Mouse (Mus musculus) cerebellum, adult 9-10 months (tissue): ENCODE data around the gene Ppp1r9a.
A peak's percentile ranks its signal among the peaks of the same experiment; 100 is the strongest.
"Not testable (repeated sequence)": the region's sequence is repeated elsewhere in the genome, so short reads cannot be mapped to it uniquely, and the experiment has no call there.

Source experiments
- DNase-seq: peaks from one replicate; pipeline ENCODE4 v3.0.0; 2022

The Ppp1r9a gene

GRCm38 (mm10) chr6:4902674-4903324, at the start of gene Ppp1r9a:
Gene Ppp1r9a (plus strand): TSS chr6:4902917.
- peak; percentile 66 for DNase-seq

DNA sequence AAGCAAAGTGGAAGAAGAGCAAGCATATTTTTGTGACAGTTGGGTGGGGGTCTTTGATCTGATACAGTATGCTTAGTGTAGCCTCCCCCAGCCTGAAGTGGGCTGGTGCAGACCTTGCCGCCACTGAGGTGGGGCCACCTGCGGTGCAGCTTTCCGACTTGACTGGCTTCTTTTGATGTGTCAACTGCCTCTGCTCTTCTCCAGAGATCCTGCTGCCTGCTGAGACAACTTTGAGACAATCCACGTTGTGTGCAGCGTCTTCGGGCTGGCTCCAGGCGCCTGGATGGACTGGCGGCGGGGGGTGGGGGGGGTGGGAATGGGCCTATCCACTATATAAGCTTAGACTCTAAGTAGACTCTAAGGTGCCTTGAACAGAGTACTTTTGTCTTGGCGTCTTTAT, 47.5 kb upstream of the Ppp1r9a start:
- DNase-seq, result no peak

- DNase-seq, result no peak
Measured at GRCm38 (mm10) chr6:4856919-4857318, 45.8 kb upstream of the Ppp1r9a start.

DNA sequence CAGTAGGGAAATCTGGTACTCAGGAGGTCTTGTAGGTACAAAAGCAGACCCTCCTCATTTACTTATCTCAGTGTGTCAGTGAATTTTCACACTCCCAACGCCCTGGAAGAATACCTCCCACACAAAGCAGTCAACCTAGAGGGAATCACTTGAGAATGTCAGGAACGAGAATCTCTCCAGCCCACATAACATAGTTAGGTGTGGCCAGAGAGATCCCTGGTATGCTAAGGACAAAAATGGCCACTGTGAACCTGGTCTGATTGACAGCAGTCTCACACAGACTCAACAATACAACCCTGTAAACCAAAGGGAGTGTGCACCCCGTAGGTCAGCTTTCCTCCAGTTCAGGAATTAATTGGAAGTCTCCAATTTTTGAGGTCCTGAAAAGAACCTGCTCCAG, 18.4 kb upstream of the Ppp1r9a start:
- no peak for DNase-seq

GRCm38 (mm10) chr6:4889544-4889943, 13.2 kb upstream of the Ppp1r9a start:
- no peak for DNase-seq

GRCm38 (mm10) chr6:4892417-4892816, 10.3 kb upstream of the Ppp1r9a start:
- DNase-seq, result no peak

- DNase-seq, result not testable (repeated sequence)
Measured at GRCm38 (mm10) chr6:4893312-4893711, 9.4 kb upstream of the Ppp1r9a start.

- no peak for DNase-seq
Measured at GRCm38 (mm10) chr6:4899906-4900305, 2.8 kb upstream of the Ppp1r9a start.

- DNase-seq, result peak; percentile 75
Measured at GRCm38 (mm10) chr6:4903325-4904054, 773 bp downstream of the Ppp1r9a start.

GRCm38 (mm10) chr6:4904055-4904450, 1.3 kb downstream of the Ppp1r9a start:
- no peak for DNase-seq

DNA sequence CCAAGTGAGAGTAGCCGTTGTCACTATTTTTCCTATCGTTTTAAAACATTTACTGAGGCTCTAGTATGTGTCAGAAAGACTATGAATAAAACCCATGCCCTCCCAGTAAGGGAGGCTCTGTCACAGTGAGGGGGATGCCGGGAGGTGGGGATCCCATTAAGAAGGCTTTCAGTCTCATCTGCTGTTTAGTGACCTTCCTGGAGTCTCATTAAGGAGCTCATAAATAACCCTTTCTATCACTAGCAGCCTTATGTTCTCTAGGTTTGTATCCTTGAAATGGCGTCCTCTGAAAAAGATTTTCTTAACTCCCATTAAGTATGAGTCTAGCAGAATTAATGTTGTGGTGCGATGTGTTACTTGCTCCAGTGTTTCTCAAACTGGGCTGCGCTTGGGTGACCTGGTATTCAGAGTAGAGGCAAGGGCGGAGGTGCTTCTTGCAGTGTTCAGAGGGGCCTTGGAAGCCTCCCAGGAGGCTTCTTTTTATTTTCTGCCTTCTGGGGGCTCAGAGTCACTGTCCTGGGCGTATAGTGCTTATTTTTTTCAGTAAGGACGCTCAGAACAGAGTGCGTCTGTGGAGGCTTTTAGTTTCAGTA, 7.4 kb downstream of the Ppp1r9a start:
- DNase-seq, result no peak

- DNase-seq, result no peak
Measured at GRCm38 (mm10) chr6:4918470-4918869, 15.8 kb downstream of the Ppp1r9a start.

DNA sequence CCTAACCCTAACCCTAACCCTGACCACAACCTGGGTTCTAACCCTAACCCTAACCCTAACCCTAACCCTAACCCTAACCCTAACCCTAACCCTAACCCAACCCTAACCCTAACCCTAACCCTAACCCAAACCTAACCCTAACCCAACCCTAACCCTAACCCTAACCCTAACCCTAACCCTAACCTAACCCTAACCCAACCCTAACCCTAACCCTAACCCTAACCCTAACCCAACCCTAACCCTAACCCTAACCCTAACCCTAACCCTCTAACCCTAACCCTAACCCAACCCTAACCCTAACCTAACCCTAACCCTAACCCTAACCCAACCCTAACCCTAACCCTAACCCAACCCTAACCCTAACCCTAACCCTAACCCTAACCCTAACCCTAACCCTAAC, 21.1 kb downstream of the Ppp1r9a start:
- not testable (repeated sequence) for DNase-seq

- DNase-seq, result no peak
Measured at GRCm38 (mm10) chr6:4925966-4926687, 23.4 kb downstream of the Ppp1r9a start.

- DNase-seq, result no peak
Measured at GRCm38 (mm10) chr6:4930321-4930720, 27.6 kb downstream of the Ppp1r9a start.

GRCm38 (mm10) chr6:4938901-4939300, 36.2 kb downstream of the Ppp1r9a start:
- no peak for DNase-seq

GRCm38 (mm10) chr6:4940086-4940485, 37.4 kb downstream of the Ppp1r9a start:
- DNase-seq, result no peak

GRCm38 (mm10) chr6:4940639-4941038, 37.9 kb downstream of the Ppp1r9a start:
- no peak for DNase-seq

DNA sequence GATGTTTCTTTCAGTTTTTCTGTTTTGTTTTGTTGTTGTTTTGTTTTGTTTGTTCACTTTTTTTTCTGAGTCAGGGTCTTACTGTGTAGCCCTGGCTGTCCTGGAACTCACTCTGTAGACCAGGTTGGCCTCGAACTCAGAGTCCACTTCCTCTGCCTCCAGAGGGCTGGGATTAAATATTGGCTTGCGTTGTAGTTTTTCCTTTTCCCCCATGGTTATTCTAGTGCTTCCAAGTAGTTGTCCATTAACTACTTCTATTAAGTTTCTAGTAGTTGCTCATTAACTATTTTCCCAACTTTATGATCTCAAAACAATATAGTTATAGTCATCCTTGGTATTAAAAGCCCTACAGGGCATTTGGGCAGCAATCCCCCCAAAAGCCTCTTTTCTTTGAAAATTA, 41.1 kb downstream of the Ppp1r9a start:
- DNase-seq, result no peak

- DNase-seq, result no peak
Measured at GRCm38 (mm10) chr6:4948056-4948455, 45.3 kb downstream of the Ppp1r9a start.

GRCm38 (mm10) chr6:4949701-4950100, 47.0 kb downstream of the Ppp1r9a start:
- DNase-seq, result no peak

- DNase-seq, result no peak
Measured at GRCm38 (mm10) chr6:4953028-4953719, 50.5 kb downstream of the Ppp1r9a start.

DNA sequence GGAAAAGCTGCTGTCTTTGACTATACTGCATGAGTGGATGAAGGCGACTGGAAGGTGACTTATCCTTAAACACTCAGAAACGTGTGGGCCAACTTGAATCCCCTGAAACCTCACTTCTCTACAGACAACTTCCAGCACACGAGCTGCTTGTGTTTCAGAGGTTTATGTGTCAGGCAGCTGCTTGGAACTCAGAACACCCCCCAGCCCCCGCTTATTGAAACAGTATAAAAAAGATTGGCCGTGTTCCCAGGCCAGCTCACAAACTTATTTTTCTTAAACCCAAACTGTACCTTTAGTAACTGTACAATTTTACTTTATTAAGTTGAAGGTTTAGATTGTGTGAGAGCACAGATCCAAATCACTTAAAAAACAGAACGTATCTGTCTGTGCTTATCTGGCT, 53.9 kb downstream of the Ppp1r9a start:
- DNase-seq, result no peak
